Mouse (Mus musculus) forebrain, embryonic 12.5 days (tissue): ENCODE measurements around the gene Nup205. TPM values are rescaled to one million over a fixed set of nuclear protein-coding genes. Genes with fewer than 3 reads are reported as not detected.
"Not testable (repeated sequence)": the region's sequence is repeated elsewhere in the genome, so short reads cannot be mapped to it uniquely, and the experiment has no call there.

Source experiments
- ATAC-seq: fragments of 200-750 bp; cut with Nextera tagmentation; 2 replicates; pipeline ENCODE4 v1.8.0; 2017; ENCODE audit warnings: moderate TSS enrichment; ENCODE audit not compliant: low FRiP score
- H3K27ac ChIP-seq: fragments of 300-500 bp; sonication (generic); 2 replicates; pipeline ENCODE4 v1.5.1; 2016; ENCODE audit warnings: mild to moderate bottlenecking
- H3K27me3 ChIP-seq: fragments of 300-500 bp; sonication (generic); 2 replicates; pipeline ENCODE4 v1.6.1; 2016; ENCODE audit warnings: mild to moderate bottlenecking
- H3K36me3 ChIP-seq: fragments of 300-500 bp; sonication (generic); replicated peaks from 2 replicates; pipeline ENCODE4 v1.6.1; 2016; ENCODE audit warnings: mild to moderate bottlenecking
- H3K4me1 ChIP-seq: fragments of 300-500 bp; sonication (generic); 2 replicates; pipeline ENCODE4 v1.6.1; 2016
- H3K4me2 ChIP-seq: fragments of 300-500 bp; sonication (generic); 2 replicates; pipeline ENCODE4 v1.6.1; 2016; ENCODE audit warnings: mild to moderate bottlenecking, moderate library complexity
- H3K4me3 ChIP-seq: fragments of 300-500 bp; sonication (generic); replicated peaks from 2 replicates; pipeline ENCODE4 v1.5.1; 2016; ENCODE audit warnings: mild to moderate bottlenecking
- H3K9ac ChIP-seq: fragments of 300-500 bp; sonication (generic); 2 replicates; pipeline ENCODE4 v1.6.1; 2016; ENCODE audit warnings: mild to moderate bottlenecking
- H3K9me3 ChIP-seq: fragments of 300-500 bp; sonication (generic); 2 replicates; pipeline ENCODE4 v1.6.1; 2016
- WGBS: fragments of 180-500 bp; shearing (Covaris S2); methylation state at CpG from one replicate; pipeline ENCODE4 v1.1.7; 2016; 5-methylcytosine and 5-hydroxymethylcytosine counted together
- polyA plus RNA-seq: library from polyadenylated mRNA; unstranded; fragments of >200 nt; fragmentation: Nextera tagmentation; extraction: Ambion mirVana; gene quantifications from 2 replicates; pipeline ENCODE4 v1.2.1, GENCODE M21; 2016

Nup205 gene
- 58.6 and 62.0 TPM in 2 replicates for polyA plus RNA-seq

- H3K9ac ChIP-seq = peak within 1 kb of the TSS; percentile 92
- no peaks in the 10 kb centered on the region for H3K9me3 ChIP-seq
- H3K4me2 ChIP-seq = peak within 1 kb of the TSS; percentile 79
- peaks cover 6% of the 10 kb centered on the region for H3K4me1 ChIP-seq
- peak within 1 kb of the TSS; percentile 81 for H3K4me3 ChIP-seq
- WGBS = 3% methylated on average over 34 of the region's 34 CpGs
- H3K36me3 ChIP-seq = no peaks in the 10 kb centered on the region
- no peaks in the 10 kb centered on the region for H3K27me3 ChIP-seq
- peak; percentile 92 for ATAC-seq
- H3K27ac ChIP-seq = peak within 1 kb of the TSS; percentile 97
Observed at GRCm38 (mm10) chr6:35176979-35177649, at the start of gene Nup205. TSS of gene Nup205 (plus strand) at chr6:35177421.

DNA sequence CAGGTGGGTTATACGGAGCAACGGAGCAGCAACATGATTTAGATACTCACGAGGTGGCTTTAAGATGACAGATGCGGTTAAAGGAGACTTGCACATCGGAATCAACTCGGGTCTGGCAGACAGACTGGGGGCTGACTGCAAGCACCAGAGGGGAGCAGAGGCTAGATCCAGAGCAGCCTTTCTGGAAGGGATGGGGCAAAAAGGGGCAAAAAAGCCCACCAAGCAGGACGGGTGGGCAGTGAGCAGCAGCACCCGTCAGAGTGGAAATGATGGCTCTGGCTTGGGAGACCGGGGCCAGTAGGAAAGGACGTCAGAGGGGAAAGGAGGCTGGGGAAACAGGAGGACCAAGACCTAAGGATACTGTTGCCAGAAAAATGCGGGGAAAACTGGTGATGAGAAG lies 44.4 kb upstream of the Nup205 start:
- peaks cover 15% of the 10 kb centered on the region for H3K4me1 ChIP-seq
- no peak for ATAC-seq
- H3K4me2 ChIP-seq = peak overlapping the region; percentile 85
- peak overlapping the region; percentile 70 for H3K4me3 ChIP-seq
- H3K9ac ChIP-seq = peak overlapping the region; percentile 82
- peak overlapping the region; percentile 89 for H3K27ac ChIP-seq
- no peaks in the 10 kb centered on the region for H3K9me3 ChIP-seq
- no peaks in the 10 kb centered on the region for H3K36me3 ChIP-seq
- H3K27me3 ChIP-seq = no peaks in the 10 kb centered on the region
- WGBS = under 1% methylated on average over 11 of the region's 11 CpGs

GRCm38 (mm10) chr6:35133246-35133578 lies 44.0 kb upstream of the Nup205 start:
- ATAC-seq = peak; percentile 91
- Histone ChIP-seq H3K4me3 (peak overlapping the region; percentile 70), H3K4me1 (peaks cover 15% of the 10 kb centered on the region), H3K4me2 (peak overlapping the region; percentile 85), H3K27ac (peak overlapping the region; percentile 89), H3K9ac (peak overlapping the region; percentile 82), H3K9me3 (no peaks in the 10 kb centered on the region), H3K36me3 (no peaks in the 10 kb centered on the region), H3K27me3 (no peaks in the 10 kb centered on the region)
- whole genome bisulfite sequencing = under 1% methylated on average over 18 of the region's 25 CpGs

- WGBS = under 1% methylated on average over 53 of the region's 55 CpGs
- peak; percentile 99 for ATAC-seq
Observed at GRCm38 (mm10) chr6:35133579-35134488, 43.4 kb upstream of the Nup205 start, which contains the start of gene Cnot4. TSS of gene Cnot4 (minus strand) at chr6:35133724.

GRCm38 (mm10) chr6:35134844-35135243 lies 42.4 kb upstream of the Nup205 start:
- WGBS = 45% methylated on average over 2 of the region's 2 CpGs

More at GRCm38 (mm10) chr6:35133579-35134488, 43.4 kb upstream of the Nup205 start, which contains the start of gene Cnot4:
- peak within 1 kb of the TSS; percentile 85 for H3K4me2 ChIP-seq
- H3K36me3 ChIP-seq = no peaks in the 10 kb centered on the region
- no peaks in the 10 kb centered on the region for H3K27me3 ChIP-seq
- no peaks in the 10 kb centered on the region for H3K9me3 ChIP-seq
- peak within 1 kb of the TSS; percentile 89 for H3K27ac ChIP-seq
- H3K4me3 ChIP-seq = peak within 1 kb of the TSS; percentile 70
- peak within 1 kb of the TSS; percentile 82 for H3K9ac ChIP-seq
- peaks cover 15% of the 10 kb centered on the region for H3K4me1 ChIP-seq

GRCm38 (mm10) chr6:35140351-35140750 lies 36.9 kb upstream of the Nup205 start:
- Histone ChIP-seq H3K9ac (no peak overlapping the region), H3K9me3 (peaks cover 1% of the 10 kb centered on the region; the same call in 1 of the 2 replicates), H3K4me1 (no peaks in the 10 kb centered on the region), H3K27ac (no peak overlapping the region), H3K27me3 (no peaks in the 10 kb centered on the region), H3K36me3 (no peaks in the 10 kb centered on the region), H3K4me3 (no peak overlapping the region), H3K4me2 (no peak overlapping the region)
- WGBS = 97% methylated on average over 1 of the region's 1 CpGs
- no peak for ATAC-seq

More at GRCm38 (mm10) chr6:35134844-35135243, 42.4 kb upstream of the Nup205 start:
- ATAC-seq = no peak
- H3K4me2 ChIP-seq = peak overlapping the region; percentile 79; the same call in 1 of the 2 replicates
- no peak overlapping the region for H3K4me3 ChIP-seq
- H3K36me3 ChIP-seq = no peaks in the 10 kb centered on the region
- no peak overlapping the region for H3K27ac ChIP-seq
- H3K4me1 ChIP-seq = peaks cover 15% of the 10 kb centered on the region
- H3K9me3 ChIP-seq = no peaks in the 10 kb centered on the region
- no peaks in the 10 kb centered on the region for H3K27me3 ChIP-seq
- H3K9ac ChIP-seq = peak overlapping the region; percentile 53; the same call in 1 of the 2 replicates

GRCm38 (mm10) chr6:35145569-35145968 lies 31.7 kb upstream of the Nup205 start:
- H3K4me2 ChIP-seq = no peak overlapping the region
- no peaks in the 10 kb centered on the region for H3K27me3 ChIP-seq
- peaks cover 6% of the 10 kb centered on the region; the same call in 1 of the 2 replicates for H3K9me3 ChIP-seq
- H3K36me3 ChIP-seq = no peaks in the 10 kb centered on the region
- H3K27ac ChIP-seq = no peak overlapping the region
- 87% methylated on average over 2 of the region's 2 CpGs for WGBS
- H3K9ac ChIP-seq = no peak overlapping the region
- no peaks in the 10 kb centered on the region for H3K4me1 ChIP-seq
- no peak overlapping the region for H3K4me3 ChIP-seq
- ATAC-seq = no peak

GRCm38 (mm10) chr6:35147726-35148422 lies 29.3 kb upstream of the Nup205 start:
- H3K4me1 ChIP-seq = no peaks in the 10 kb centered on the region
- H3K36me3 ChIP-seq = no peaks in the 10 kb centered on the region
- H3K27ac ChIP-seq = no peak overlapping the region
- H3K9ac ChIP-seq = no peak overlapping the region
- H3K4me2 ChIP-seq = no peak overlapping the region
- no peak overlapping the region for H3K4me3 ChIP-seq
- no peak for ATAC-seq
- peaks cover 6% of the 10 kb centered on the region; the same call in 1 of the 2 replicates for H3K9me3 ChIP-seq
- no peaks in the 10 kb centered on the region for H3K27me3 ChIP-seq
- WGBS = 76% methylated on average over 3 of the region's 3 CpGs

GRCm38 (mm10) chr6:35154540-35154939 lies 22.7 kb upstream of the Nup205 start:
- Histone ChIP-seq H3K27ac (no peak overlapping the region), H3K4me1 (no peaks in the 10 kb centered on the region), H3K4me3 (no peak overlapping the region), H3K27me3 (no peaks in the 10 kb centered on the region), H3K36me3 (no peaks in the 10 kb centered on the region), H3K9me3 (no peaks in the 10 kb centered on the region), H3K4me2 (no peak overlapping the region), H3K9ac (no peak overlapping the region)
- ATAC-seq = no peak

GRCm38 (mm10) chr6:35169250-35169649 lies 8.0 kb upstream of the Nup205 start:
- 86% methylated on average over 4 of the region's 4 CpGs for WGBS
- Histone ChIP-seq H3K27me3 (no peaks in the 10 kb centered on the region), H3K4me2 (no peak overlapping the region), H3K9ac (no peak overlapping the region), H3K36me3 (no peaks in the 10 kb centered on the region), H3K9me3 (no peaks in the 10 kb centered on the region), H3K4me3 (no peak overlapping the region), H3K4me1 (no peaks in the 10 kb centered on the region), H3K27ac (no peak overlapping the region)
- no peak for ATAC-seq

- 55% methylated on average over 3 of the region's 3 CpGs for WGBS
- H3K9ac ChIP-seq, H3K4me3 ChIP-seq, ATAC-seq, H3K36me3 ChIP-seq, H3K4me1 ChIP-seq, H3K27ac ChIP-seq, H3K4me2 ChIP-seq, H3K9me3 ChIP-seq, H3K27me3 ChIP-seq: not testable (repeated sequence)
Observed at GRCm38 (mm10) chr6:35172028-35172427, 5.2 kb upstream of the Nup205 start.

- Histone ChIP-seq H3K36me3 (no peaks in the 10 kb centered on the region), H3K4me2 (no peak overlapping the region), H3K9me3 (no peaks in the 10 kb centered on the region), H3K4me1 (no peaks in the 10 kb centered on the region), H3K9ac (no peak overlapping the region), H3K27ac (no peak overlapping the region), H3K27me3 (no peaks in the 10 kb centered on the region), H3K4me3 (no peak overlapping the region)
- ATAC-seq = no peak
- 85% methylated on average over 4 of the region's 4 CpGs for WGBS
Observed at GRCm38 (mm10) chr6:35173181-35173580, 4.0 kb upstream of the Nup205 start.
